Mouse (Mus musculus): ENCODE measurements around the gene Gla.

DNA sequence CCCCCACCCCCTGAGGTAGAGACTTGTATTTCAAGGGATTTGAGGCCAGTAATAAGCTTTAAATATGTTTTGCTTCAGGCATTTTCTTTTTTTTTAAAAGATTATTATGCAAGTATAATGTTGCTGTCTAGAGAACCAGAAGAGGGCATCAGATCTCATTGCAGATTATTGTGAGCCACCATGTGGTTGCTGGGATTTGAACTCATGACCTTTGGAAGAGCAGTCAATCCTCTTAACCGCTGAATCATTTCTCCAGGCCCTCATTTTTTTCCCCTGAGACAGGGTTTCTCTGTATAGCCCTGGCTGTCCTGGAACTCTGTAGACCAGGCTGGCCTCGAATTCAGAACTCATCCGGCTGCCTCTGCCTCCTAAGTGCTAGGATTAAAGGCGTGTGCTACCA, 12.7 kb downstream of the Gla start:
- TF ChIP-seq CTCF (IDR thresholded peaks at IDR 0.05; ENCODE audit: borderline replicate concordance, insufficient read depth, low read depth, low read length) (no peak), POLR2A (IDR thresholded peaks at IDR 0.05; ENCODE audit: borderline replicate concordance, insufficient read depth, low read length) (no peak)
